Mouse (Mus musculus): ENCODE measurements around the gene Sox14.

Sox14 gene

DNA sequence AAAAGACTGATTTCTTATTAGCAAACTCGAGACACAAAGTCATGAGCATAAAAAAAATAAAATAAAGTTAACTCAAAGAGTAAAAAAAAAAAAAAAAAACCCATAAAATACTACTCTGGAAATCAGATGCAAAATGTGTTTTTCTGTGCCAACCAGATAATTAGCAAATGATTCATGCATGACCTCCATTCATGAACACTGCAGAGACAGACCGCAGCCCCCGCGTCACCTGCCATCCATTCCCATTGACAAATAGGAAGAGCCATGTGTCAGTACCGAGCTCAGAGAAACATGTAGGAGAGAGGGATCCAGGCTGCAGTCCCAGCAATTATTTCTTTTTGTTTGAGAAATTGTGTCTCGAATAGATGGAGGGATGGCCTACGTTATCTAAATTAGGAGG is 25.6 kb downstream of the Sox14 start:
- no peak for DNase-seq (ENCODE audit: extremely low spot score, low spot score)

DNA sequence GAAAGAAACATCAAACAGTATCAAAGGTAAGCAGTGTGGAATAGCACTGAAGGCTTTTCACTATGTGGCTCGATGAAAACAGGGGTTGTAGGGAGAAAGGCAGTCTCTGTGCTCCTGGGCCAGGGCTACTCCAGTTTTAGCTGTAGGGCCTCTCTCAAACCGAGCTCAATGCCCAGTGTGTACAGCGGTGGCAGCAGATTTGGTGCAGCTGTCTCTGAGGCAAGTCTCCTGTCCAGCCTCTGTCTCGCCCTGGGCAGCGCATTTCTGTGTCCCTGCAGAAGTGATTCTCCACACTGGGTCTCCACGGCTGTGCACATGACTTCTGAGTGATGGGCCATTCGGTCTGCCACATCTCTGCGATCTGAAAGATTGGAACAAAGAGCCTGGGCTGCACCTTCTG is 27.6 kb downstream of the Sox14 start:
- peak; percentile 22 for DNase-seq (ENCODE audit: extremely low spot score, low spot score)

DNA sequence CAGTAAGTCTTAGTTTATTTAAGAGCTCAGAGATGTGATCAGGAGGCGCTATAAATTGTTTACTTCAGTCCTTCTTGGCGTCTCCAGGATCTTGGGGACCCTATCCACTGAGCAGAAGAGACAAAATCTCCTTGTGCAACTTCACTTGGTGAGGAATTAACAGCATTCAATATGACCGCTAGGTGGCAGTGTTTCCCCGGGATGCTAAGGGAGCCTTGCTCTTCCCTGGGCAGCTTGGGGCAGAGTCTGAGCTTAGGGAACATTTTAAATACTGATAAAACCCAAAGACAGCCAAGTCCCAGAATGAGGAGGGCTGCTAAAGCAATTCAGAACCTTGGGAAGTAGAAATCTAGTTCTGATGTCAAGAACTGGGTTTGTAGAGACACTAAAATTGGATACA is 29.1 kb downstream of the Sox14 start:
- DNase-seq (ENCODE audit: extremely low spot score, low spot score): peak; percentile 79

DNA sequence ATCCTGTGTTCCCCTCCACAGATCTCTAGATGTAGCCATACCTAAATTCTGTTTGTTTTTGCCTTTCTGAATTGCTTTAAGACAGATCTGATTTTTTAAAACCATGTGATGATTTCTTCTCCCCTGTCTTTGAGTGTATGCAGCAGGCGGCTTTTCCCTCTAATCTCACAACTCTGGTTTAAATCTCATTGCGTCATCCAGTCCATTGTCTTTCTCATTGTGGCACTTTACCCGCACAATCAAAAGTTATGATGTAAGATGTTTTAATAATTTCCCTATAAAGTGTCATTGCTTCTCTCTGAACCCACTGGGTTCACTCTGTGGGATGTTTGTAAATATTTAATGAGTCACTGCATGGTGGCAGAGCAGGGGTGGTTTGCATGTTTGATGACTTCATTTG is 36.6 kb downstream of the Sox14 start:
- no peak for DNase-seq (ENCODE audit: extremely low spot score, low spot score)

DNA sequence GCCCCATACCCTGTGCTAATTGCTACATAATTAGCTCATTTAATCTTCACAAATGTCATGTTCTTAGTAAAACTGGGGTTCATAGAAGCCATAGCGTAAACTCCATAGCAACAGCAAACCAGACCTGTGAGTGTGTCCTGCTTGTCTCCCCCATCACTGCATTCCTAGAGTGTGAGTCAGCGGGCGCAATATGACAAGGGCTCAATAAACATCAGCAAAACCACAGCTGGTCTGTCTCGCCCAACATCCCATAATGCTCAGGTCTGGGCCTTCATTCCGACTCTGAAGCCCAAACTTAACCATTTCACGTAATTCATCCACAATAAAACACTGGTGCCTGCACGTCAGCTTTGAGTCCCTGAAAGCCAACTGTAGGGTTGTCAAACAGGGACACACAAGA is 37.1 kb downstream of the Sox14 start:
- DNase-seq (ENCODE audit: extremely low spot score, low spot score): no peak

DNA sequence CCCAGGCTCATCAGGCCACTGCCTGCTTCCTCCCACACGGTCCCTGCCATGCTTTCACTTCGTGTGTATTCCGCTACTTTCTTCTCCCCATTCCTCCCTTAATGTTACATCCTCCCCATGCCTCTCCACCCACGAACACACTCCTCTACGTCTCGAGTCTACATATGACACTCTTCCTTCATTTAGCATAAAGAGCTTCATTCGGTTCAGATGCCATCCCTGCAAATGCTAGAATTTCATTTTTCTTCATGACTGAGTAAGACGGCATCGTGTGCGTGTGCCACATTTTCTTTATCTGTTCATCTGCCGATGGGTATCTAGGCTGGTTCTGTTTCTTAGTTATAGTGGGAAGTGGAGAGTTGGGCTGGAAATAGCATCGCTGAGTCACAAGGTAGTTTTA is 39.3 kb downstream of the Sox14 start:
- DNase-seq (ENCODE audit: extremely low spot score, low spot score): no peak

DNA sequence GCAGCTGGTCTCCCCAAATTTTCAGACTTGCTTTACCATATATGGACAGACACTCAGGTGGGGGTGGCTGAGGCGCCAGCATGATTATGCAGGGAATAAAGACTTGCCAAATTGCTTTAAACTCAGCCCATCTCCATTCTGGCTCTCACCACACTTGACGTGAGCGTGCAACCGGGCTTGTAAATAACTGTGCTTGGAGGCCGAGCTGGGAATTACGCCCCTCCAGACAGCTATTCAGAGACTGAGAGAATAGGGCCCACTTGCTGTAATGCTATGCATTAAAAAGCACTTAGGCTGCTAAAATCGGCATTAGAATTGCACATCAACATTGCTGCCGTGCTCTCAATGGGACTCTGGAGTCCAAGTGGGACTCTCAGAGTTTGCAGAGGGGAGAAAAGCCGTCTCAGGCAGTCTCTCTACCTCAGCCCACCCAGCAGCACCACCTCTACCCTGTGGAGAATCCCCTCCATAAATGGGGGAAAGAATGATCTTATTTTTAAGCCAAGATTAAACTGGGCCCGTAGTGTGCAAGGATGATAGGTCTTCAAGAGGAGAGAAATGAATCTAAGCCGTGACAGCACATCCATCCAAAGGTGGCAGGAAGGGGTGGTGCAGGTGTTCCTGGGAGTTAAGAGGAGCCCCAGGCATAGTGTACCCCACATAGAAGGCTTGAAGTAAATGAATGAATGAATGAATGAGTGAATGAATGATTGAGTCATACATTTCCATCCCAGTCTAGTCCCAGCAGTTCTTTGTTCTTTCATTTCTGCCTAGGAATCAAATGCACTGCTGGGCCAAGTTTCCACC is 40.1 kb downstream of the Sox14 start:
- no peak for DNase-seq (ENCODE audit: extremely low spot score, low spot score)
